Mouse (Mus musculus): ENCODE results near the gene Nradd. TPM values are rescaled to one million over a fixed set of nuclear protein-coding genes. Genes with fewer than 3 reads are reported as not detected.

Gene Nradd
- polyA plus RNA-seq, 1 experiment, result 3.7 TPM

DNA sequence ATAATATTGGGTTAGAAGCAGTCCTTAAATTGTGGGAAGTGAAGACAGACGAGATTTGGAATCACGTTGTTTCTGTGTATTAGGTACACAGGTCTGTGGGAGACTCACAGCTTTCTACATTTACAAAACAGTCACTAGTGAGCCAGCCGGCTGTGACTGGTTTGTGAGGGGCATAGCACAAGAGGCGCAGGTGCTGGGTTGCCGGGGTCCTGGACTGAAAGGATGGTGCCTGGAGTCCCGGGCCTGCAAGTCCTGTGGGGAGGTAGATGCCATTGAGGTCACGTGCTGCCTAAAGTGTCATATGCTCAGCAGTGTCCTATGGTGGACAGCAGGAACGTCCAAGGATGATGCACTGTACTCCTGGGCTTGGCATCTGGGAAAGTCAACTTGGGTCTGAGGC lies 42.1 kb upstream of the Nradd start:
- no peaks in the 10 kb centered on the region for H3K36me3 ChIP-seq (ENCODE audit: control insufficient read depth, insufficient read depth, low read length)
- H3K4me3 ChIP-seq (ENCODE audit: low read depth, low read length), result no peak overlapping the region
- H3K4me1 ChIP-seq (ENCODE audit: control insufficient read depth, insufficient read depth, insufficient read length, low read length), result peaks cover 10% of the 10 kb centered on the region
- WGBS, result 72% methylated on average over 8 of the region's 8 CpGs
- H3K27me3 ChIP-seq (ENCODE audit: control insufficient read depth, insufficient read depth, low read length), result no peaks in the 10 kb centered on the region
- H3K27ac ChIP-seq (ENCODE audit: insufficient read depth, low read depth, low read length), result no peak overlapping the region
- TF ChIP-seq POLR2A (IDR thresholded peaks at IDR 0.05; ENCODE audit: low read depth, low read length) (no peak), CTCF (IDR thresholded peaks at IDR 0.05; ENCODE audit: extremely low read depth, insufficient read length, insufficient replicate concordance, low read depth, low read length) (no peak)

DNA sequence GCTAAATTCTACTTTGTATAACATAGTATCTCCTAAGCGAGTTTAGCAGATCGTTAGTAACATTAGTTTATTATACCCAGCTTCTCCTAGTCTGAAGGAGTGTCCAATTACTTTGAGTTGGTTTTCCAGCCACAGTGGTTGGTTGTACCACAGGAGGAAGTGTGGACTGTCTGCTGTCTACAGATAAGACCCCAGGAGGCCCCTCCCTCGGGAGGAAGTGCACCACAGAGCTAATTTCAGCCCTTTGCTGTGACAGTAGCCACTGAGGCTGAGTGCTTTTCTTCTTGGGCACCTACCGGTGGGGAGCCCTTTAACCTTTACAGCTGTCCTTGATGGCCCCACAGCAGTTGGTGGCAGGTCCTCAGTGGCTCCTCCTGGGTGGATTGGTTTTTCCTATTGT lies 41.7 kb upstream of the Nradd start:
- no peak for TF ChIP-seq CTCF (IDR thresholded peaks at IDR 0.05; ENCODE audit: extremely low read depth, insufficient read length, insufficient replicate concordance, low read depth, low read length)
- no peak for TF ChIP-seq POLR2A (IDR thresholded peaks at IDR 0.05; ENCODE audit: low read depth, low read length)
- no peaks in the 10 kb centered on the region for H3K27me3 ChIP-seq (ENCODE audit: control insufficient read depth, insufficient read depth, low read length)
- H3K4me3 ChIP-seq (ENCODE audit: low read depth, low read length), result no peak overlapping the region
- no peaks in the 10 kb centered on the region for H3K36me3 ChIP-seq (ENCODE audit: control insufficient read depth, insufficient read depth, low read length)
- H3K4me1 ChIP-seq (ENCODE audit: control insufficient read depth, insufficient read depth, insufficient read length, low read length), result peaks cover 12% of the 10 kb centered on the region
- no peak overlapping the region for H3K27ac ChIP-seq (ENCODE audit: insufficient read depth, low read depth, low read length)
- WGBS, result 16% methylated on average over 4 of the region's 4 CpGs

GRCm38 (mm10) chr9:110662844-110663243 lies 38.6 kb upstream of the Nradd start:
- Histone ChIP-seq H3K27me3 (ENCODE audit: control insufficient read depth, insufficient read depth, low read length) (no peaks in the 10 kb centered on the region), H3K27ac (ENCODE audit: insufficient read depth, low read depth, low read length) (no peak overlapping the region), H3K36me3 (ENCODE audit: control insufficient read depth, insufficient read depth, low read length) (no peaks in the 10 kb centered on the region; the same call in 1 of the 2 replicates), H3K4me3 (ENCODE audit: low read depth, low read length) (no peak overlapping the region), H3K4me1 (ENCODE audit: control insufficient read depth, insufficient read depth, insufficient read length, low read length) (peaks cover 13% of the 10 kb centered on the region)
- TF ChIP-seq POLR2A (IDR thresholded peaks at IDR 0.05; ENCODE audit: low read depth, low read length) (no peak), CTCF (IDR thresholded peaks at IDR 0.05; ENCODE audit: extremely low read depth, insufficient read length, insufficient replicate concordance, low read depth, low read length) (no peak)
- WGBS, result 55% methylated on average over 1 of the region's 1 CpGs

- TF ChIP-seq CTCF (IDR thresholded peaks at IDR 0.05; ENCODE audit: extremely low read depth, insufficient read length, insufficient replicate concordance, low read depth, low read length), result no peak
- no peak for TF ChIP-seq POLR2A (IDR thresholded peaks at IDR 0.05; ENCODE audit: low read depth, low read length)
- Histone ChIP-seq H3K4me1 (ENCODE audit: control insufficient read depth, insufficient read depth, insufficient read length, low read length) (peaks cover 11% of the 10 kb centered on the region; the same call in 1 of the 2 replicates), H3K4me3 (ENCODE audit: low read depth, low read length) (no peak overlapping the region), H3K36me3 (ENCODE audit: control insufficient read depth, insufficient read depth, low read length) (no peaks in the 10 kb centered on the region; the same call in 1 of the 2 replicates), H3K27ac (ENCODE audit: insufficient read depth, low read depth, low read length) (no peak overlapping the region), H3K27me3 (ENCODE audit: control insufficient read depth, insufficient read depth, low read length) (no peaks in the 10 kb centered on the region)
- 53% methylated on average over 7 of the region's 7 CpGs for WGBS
Measured at GRCm38 (mm10) chr9:110660856-110661612, 36.8 kb upstream of the Nradd start.

DNA sequence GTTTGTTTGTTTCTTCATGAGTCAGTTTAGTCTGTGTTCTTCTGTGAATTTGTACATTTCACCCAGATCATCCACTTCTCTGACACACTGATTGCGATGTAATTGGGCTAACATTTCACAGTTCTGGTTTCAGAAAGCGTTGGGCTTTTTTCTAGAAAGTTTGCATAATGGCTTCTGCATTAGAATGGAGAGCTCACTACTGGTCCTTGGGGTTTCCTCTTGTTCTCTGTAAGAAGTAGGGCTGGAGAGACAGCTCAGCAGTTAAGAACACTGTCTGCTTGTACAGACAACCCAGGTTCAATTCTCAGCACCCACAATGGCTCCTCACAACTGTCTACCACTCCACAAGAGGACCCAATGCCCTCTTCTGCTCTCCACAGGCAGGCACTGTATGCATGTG lies 36.0 kb upstream of the Nradd start:
- H3K27me3 ChIP-seq (ENCODE audit: control insufficient read depth, insufficient read depth, low read length), result no peaks in the 10 kb centered on the region
- peaks cover 14% of the 10 kb centered on the region; the same call in 1 of the 2 replicates for H3K4me1 ChIP-seq (ENCODE audit: control insufficient read depth, insufficient read depth, insufficient read length, low read length)
- H3K27ac ChIP-seq (ENCODE audit: insufficient read depth, low read depth, low read length), result no peak overlapping the region; the same call in 1 of the 2 replicates
- no peaks in the 10 kb centered on the region; the same call in 1 of the 2 replicates for H3K36me3 ChIP-seq (ENCODE audit: control insufficient read depth, insufficient read depth, low read length)
- TF ChIP-seq CTCF (IDR thresholded peaks at IDR 0.05; ENCODE audit: extremely low read depth, insufficient read length, insufficient replicate concordance, low read depth, low read length) (no peak), POLR2A (IDR thresholded peaks at IDR 0.05; ENCODE audit: low read depth, low read length) (no peak)
- H3K4me3 ChIP-seq (ENCODE audit: low read depth, low read length), result no peak overlapping the region
- 94% methylated on average over 2 of the region's 2 CpGs for WGBS

DNA sequence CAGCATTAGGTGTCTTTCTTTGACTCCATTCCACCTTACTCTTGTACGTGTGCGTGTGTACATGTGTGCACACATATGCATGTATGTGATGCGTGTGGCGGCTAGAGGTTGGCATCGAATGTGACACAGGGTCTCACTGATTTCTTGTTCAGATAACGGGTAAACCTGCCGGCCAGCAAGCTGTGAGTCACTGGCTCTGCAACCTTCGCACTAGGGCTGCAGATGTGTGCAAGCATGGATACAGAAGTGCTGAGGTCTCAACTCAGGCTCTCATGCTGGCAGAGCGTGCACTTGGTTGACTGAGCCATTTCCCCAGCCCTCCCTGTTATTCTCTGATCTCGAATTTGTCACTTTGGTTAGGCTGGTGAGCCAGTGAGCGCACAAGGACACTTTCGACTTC lies 35.3 kb upstream of the Nradd start:
- Histone ChIP-seq H3K4me1 (ENCODE audit: control insufficient read depth, insufficient read depth, insufficient read length, low read length) (peaks cover 19% of the 10 kb centered on the region; the same call in 1 of the 2 replicates), H3K27me3 (ENCODE audit: control insufficient read depth, insufficient read depth, low read length) (no peaks in the 10 kb centered on the region), H3K27ac (ENCODE audit: insufficient read depth, low read depth, low read length) (no peak overlapping the region), H3K36me3 (ENCODE audit: control insufficient read depth, insufficient read depth, low read length) (no peaks in the 10 kb centered on the region; the same call in 1 of the 2 replicates), H3K4me3 (ENCODE audit: low read depth, low read length) (no peak overlapping the region)
- WGBS, result 83% methylated on average over 12 of the region's 12 CpGs
- no peak for TF ChIP-seq POLR2A (IDR thresholded peaks at IDR 0.05; ENCODE audit: low read depth, low read length)
- no peak for TF ChIP-seq CTCF (IDR thresholded peaks at IDR 0.05; ENCODE audit: extremely low read depth, insufficient read length, insufficient replicate concordance, low read depth, low read length)

GRCm38 (mm10) chr9:110657474-110658078 lies 33.3 kb upstream of the Nradd start:
- Histone ChIP-seq H3K27me3 (ENCODE audit: control insufficient read depth, insufficient read depth, low read length) (no peaks in the 10 kb centered on the region), H3K36me3 (ENCODE audit: control insufficient read depth, insufficient read depth, low read length) (no peaks in the 10 kb centered on the region; the same call in 1 of the 2 replicates), H3K27ac (ENCODE audit: insufficient read depth, low read depth, low read length) (peak overlapping the region; percentile 87), H3K4me3 (ENCODE audit: low read depth, low read length) (peak overlapping the region; percentile 47), H3K4me1 (ENCODE audit: control insufficient read depth, insufficient read depth, insufficient read length, low read length) (peaks cover 24% of the 10 kb centered on the region)
- TF ChIP-seq POLR2A (IDR thresholded peaks at IDR 0.05; ENCODE audit: low read depth, low read length), result peak; percentile 29; the same call in 1 of the 2 replicates
- TF ChIP-seq CTCF (IDR thresholded peaks at IDR 0.05; ENCODE audit: extremely low read depth, insufficient read length, insufficient replicate concordance, low read depth, low read length), result no peak
- WGBS, result 23% methylated on average over 13 of the region's 13 CpGs

All from small intestine, adult 2 months (tissue).